Mouse (Mus musculus): ENCODE measurements around the gene Eif4a3. TPM values are rescaled to one million over a fixed set of nuclear protein-coding genes. Genes with fewer than 3 reads are reported as not detected.
"Not testable (repeated sequence)": the region's sequence is repeated elsewhere in the genome, so short reads cannot be mapped to it uniquely, and the experiment has no call there.

Eif4a3 gene
- polyA plus RNA-seq, 1 experiment from 2014 or later = 257 TPM

DNA sequence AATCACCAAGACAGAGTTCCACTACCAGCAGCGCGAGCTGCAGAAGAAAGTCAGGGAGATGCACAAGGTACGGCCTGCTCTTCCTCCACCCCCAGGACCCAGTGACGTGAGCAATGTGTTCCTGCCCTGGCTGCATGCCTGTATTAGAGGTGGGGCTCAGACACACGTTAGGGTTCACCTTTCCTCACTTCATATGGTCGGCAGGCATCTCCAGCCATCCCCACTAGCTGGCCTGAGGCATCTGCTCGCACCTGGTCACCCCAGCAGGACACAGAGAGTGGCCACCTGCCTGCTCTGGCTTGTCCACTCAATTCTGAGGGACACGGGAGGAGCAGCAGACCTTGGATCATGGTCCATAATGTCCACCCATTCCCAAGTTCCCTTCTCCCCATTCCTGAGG is 39.9 kb downstream of the Eif4a3 start:
- Histone ChIP-seq H3K27me3 (ENCODE audit: control insufficient read depth, insufficient read depth, low read length) (no peaks in the 10 kb centered on the region), H3K36me3 (ENCODE audit: control insufficient read depth, insufficient read depth, low read length) (peaks cover 9% of the 10 kb centered on the region; the same call in 1 of the 2 replicates), H3K9me3 (ENCODE audit: control insufficient read depth, low read length) (no peaks in the 10 kb centered on the region), H3K4me2 (ENCODE audit: low read length) (no peak overlapping the region), H3K9ac (replicated peaks; ENCODE audit: low read length) (no peak overlapping the region), H3K4me1 (ENCODE audit: control insufficient read depth, insufficient read depth, low read length) (no peaks in the 10 kb centered on the region), H3K4me3 (replicated peaks; ENCODE audit: low read depth, low read length) (no peak overlapping the region), H3K27ac (replicated peaks; ENCODE audit: low read depth, low read length) (no peak overlapping the region)
- WGBS = 90% methylated on average over 8 of the region's 8 CpGs
- DNase-seq (no peak), ATAC-seq (ENCODE audit: low FRiP score, low TSS enrichment) (no peak)

DNA sequence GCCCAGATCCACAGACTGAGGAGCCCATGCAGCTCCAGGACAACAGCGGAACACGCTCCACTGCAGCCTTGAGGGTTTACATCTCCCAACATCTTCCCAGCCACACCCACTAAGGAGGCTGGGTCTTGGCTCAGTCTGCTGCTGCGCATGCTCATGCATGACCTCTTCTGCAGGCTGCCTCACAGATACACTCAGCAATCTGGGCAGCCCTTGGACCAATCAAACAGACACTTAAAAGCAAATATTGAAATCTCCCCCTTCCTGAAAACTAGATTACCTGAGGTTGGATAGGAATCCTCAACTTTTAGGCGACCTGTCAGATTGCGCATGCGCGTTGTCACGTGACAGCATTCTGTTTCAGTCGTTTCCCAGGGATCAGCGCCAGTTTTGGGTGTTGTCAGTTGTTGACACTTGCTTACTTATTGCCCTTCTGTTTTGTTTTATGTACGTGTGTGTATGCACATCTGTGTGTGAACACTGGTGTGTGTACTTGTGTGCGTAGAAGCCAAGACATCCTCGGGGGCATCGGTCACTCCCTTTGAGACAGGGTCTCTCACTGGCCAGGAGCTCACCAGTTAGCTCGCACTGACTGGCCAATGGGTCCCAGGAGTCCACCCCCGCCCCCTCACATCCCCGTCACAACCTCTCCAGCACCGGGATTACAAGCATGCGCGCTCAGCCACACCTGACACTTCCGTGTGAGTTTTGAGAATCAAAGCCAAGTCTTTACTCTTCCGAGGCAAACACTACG is 41.1 kb downstream of the Eif4a3 start:
- no peaks in the 10 kb centered on the region for H3K4me1 ChIP-seq (ENCODE audit: control insufficient read depth, insufficient read depth, low read length)
- H3K27ac ChIP-seq (replicated peaks; ENCODE audit: low read depth, low read length) = 0 out of 2 replicates have a peak overlapping the region, but pooled peaks have one; percentile 3
- H3K27me3 ChIP-seq (ENCODE audit: control insufficient read depth, insufficient read depth, low read length) = no peaks in the 10 kb centered on the region
- H3K4me3 ChIP-seq (replicated peaks; ENCODE audit: low read depth, low read length) = peak overlapping the region; percentile 18; the same call in 1 of the 2 replicates
- DNase-seq (peak; percentile 74), ATAC-seq (ENCODE audit: low FRiP score, low TSS enrichment) (no peak)
- no peaks in the 10 kb centered on the region for H3K9me3 ChIP-seq (ENCODE audit: control insufficient read depth, low read length)
- peak overlapping the region; percentile 48 for H3K4me2 ChIP-seq (ENCODE audit: low read length)
- peak overlapping the region; percentile 9; the same call in 1 of the 2 replicates for H3K9ac ChIP-seq (replicated peaks; ENCODE audit: low read length)
- peaks cover 4% of the 10 kb centered on the region; the same call in 1 of the 2 replicates for H3K36me3 ChIP-seq (ENCODE audit: control insufficient read depth, insufficient read depth, low read length)
- 67% methylated on average over 23 of the region's 23 CpGs for WGBS

DNA sequence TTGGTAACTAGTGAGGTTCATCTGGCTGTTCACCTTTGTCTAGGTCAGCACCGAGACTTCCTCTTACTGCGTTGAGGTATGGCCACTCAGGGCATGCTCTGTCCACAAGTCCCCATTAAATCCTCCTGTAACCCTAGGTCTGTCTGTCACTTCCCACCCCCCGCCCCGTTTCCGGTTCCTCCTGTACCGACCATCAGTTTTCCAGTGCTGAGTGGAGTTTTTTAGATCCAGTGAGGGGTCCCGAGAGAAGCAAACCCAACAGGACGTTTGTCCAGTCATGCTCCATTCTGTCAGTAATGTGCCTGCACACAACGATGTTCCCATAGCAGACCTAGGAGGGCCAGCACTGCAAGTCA is 41.7 kb downstream of the Eif4a3 start:
- Histone ChIP-seq H3K4me1 (ENCODE audit: control insufficient read depth, insufficient read depth, low read length) (no peaks in the 10 kb centered on the region), H3K27me3 (ENCODE audit: control insufficient read depth, insufficient read depth, low read length) (no peaks in the 10 kb centered on the region), H3K4me3 (replicated peaks; ENCODE audit: low read depth, low read length) (peak overlapping the region; percentile 18; the same call in 1 of the 2 replicates), H3K36me3 (ENCODE audit: control insufficient read depth, insufficient read depth, low read length) (peaks cover 4% of the 10 kb centered on the region; the same call in 1 of the 2 replicates), H3K9me3 (ENCODE audit: control insufficient read depth, low read length) (no peaks in the 10 kb centered on the region), H3K4me2 (ENCODE audit: low read length) (peak overlapping the region; percentile 48), H3K27ac (replicated peaks; ENCODE audit: low read depth, low read length) (no peak overlapping the region), H3K9ac (replicated peaks; ENCODE audit: low read length) (no peak overlapping the region; the same call in 1 of the 2 replicates)
- ATAC-seq (ENCODE audit: low FRiP score, low TSS enrichment) (no peak), DNase-seq (no peak)
- WGBS = 72% methylated on average over 9 of the region's 9 CpGs

GRCm38 (mm10) chr11:119256557-119256956 is 43.3 kb downstream of the Eif4a3 start:
- H3K9me3 ChIP-seq (ENCODE audit: control insufficient read depth, low read length); H3K4me1 ChIP-seq (ENCODE audit: control insufficient read depth, insufficient read depth, low read length); H3K4me2 ChIP-seq (ENCODE audit: low read length); ATAC-seq (ENCODE audit: low FRiP score, low TSS enrichment); H3K4me3 ChIP-seq (replicated peaks; ENCODE audit: low read depth, low read length); H3K36me3 ChIP-seq (ENCODE audit: control insufficient read depth, insufficient read depth, low read length); H3K27ac ChIP-seq (replicated peaks; ENCODE audit: low read depth, low read length); H3K9ac ChIP-seq (replicated peaks; ENCODE audit: low read length); H3K27me3 ChIP-seq (ENCODE audit: control insufficient read depth, insufficient read depth, low read length); DNase-seq: not testable (repeated sequence)
- 89% methylated on average over 5 of the region's 5 CpGs for WGBS

DNA sequence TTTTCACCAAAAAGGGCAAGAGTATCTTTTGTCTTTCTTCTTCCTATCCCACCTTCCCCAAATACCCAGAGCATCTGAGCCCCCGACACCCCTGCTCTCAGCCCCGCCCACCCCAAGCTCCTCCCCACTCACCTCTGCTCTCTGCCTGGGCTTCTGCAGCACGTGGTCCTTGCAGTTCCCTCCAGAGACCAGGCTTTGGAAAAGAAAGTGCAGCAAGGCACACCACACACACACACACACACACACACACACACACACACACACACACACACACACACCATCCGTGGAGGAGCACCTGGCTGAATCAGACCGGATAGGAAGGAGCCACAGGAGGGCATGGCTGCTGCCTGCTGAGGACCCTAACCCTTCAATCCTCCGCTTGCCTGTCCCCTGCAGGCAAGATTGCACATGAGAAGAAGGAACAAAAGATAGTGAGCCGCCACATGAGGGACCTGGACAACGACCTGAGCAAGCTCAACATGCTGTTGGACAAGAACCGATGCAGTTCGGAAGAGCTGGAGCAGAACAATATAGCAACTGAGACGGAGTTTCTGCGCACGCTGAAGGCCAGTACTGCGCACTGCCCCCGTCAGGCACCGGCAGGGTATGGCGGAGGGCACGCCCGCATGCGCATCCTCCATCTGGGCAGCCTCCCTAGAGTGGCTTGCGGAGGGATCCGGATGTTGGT is 46.9 kb downstream of the Eif4a3 start:
- Histone ChIP-seq H3K4me2 (ENCODE audit: low read length) (peak overlapping the region; percentile 43), H3K27me3 (ENCODE audit: control insufficient read depth, insufficient read depth, low read length) (no peaks in the 10 kb centered on the region), H3K9me3 (ENCODE audit: control insufficient read depth, low read length) (no peaks in the 10 kb centered on the region), H3K4me3 (replicated peaks; ENCODE audit: low read depth, low read length) (no peak overlapping the region), H3K27ac (replicated peaks; ENCODE audit: low read depth, low read length) (peak overlapping the region; percentile 27; the same call in 1 of the 2 replicates), H3K9ac (replicated peaks; ENCODE audit: low read length) (no peak overlapping the region), H3K4me1 (ENCODE audit: control insufficient read depth, insufficient read depth, low read length) (peaks cover 10% of the 10 kb centered on the region), H3K36me3 (ENCODE audit: control insufficient read depth, insufficient read depth, low read length) (no peaks in the 10 kb centered on the region)
- DNase-seq = peak; percentile 79
- 8% methylated on average over 22 of the region's 22 CpGs for WGBS
- ATAC-seq (ENCODE audit: low FRiP score, low TSS enrichment) = peak; percentile 64; the same call in 1 of the 2 replicates

DNA sequence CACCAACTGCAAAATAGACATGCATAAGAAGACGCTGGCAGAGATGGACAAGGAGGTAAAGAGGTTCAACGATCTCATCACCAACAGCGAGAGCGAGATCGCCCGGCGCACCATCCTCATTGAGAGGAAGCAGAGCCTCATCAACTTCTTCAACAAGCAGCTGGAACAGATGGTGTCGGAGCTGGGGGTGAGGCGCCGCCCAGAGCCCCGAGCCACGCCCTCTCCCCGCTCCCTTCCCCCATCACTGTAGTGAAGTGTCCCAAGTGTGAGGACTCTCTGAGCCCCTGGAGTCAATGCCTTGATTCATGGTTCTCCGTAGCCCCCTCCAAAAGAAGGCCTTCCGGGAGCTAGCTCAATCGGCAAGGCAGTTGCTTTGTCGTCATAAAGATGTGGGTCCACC is 48.9 kb downstream of the Eif4a3 start:
- DNase-seq (no peak), ATAC-seq (ENCODE audit: low FRiP score, low TSS enrichment) (no peak)
- no peak overlapping the region for H3K27ac ChIP-seq (replicated peaks; ENCODE audit: low read depth, low read length)
- H3K36me3 ChIP-seq (ENCODE audit: control insufficient read depth, insufficient read depth, low read length) = peaks cover 1% of the 10 kb centered on the region; the same call in 1 of the 2 replicates
- H3K4me1 ChIP-seq (ENCODE audit: control insufficient read depth, insufficient read depth, low read length) = peaks cover 10% of the 10 kb centered on the region
- no peaks in the 10 kb centered on the region for H3K27me3 ChIP-seq (ENCODE audit: control insufficient read depth, insufficient read depth, low read length)
- H3K9ac ChIP-seq (replicated peaks; ENCODE audit: low read length) = no peak overlapping the region
- H3K4me3 ChIP-seq (replicated peaks; ENCODE audit: low read depth, low read length) = no peak overlapping the region
- H3K9me3 ChIP-seq (ENCODE audit: control insufficient read depth, low read length) = no peaks in the 10 kb centered on the region
- WGBS = 77% methylated on average over 17 of the region's 17 CpGs
- no peak overlapping the region for H3K4me2 ChIP-seq (ENCODE audit: low read length)

DNA sequence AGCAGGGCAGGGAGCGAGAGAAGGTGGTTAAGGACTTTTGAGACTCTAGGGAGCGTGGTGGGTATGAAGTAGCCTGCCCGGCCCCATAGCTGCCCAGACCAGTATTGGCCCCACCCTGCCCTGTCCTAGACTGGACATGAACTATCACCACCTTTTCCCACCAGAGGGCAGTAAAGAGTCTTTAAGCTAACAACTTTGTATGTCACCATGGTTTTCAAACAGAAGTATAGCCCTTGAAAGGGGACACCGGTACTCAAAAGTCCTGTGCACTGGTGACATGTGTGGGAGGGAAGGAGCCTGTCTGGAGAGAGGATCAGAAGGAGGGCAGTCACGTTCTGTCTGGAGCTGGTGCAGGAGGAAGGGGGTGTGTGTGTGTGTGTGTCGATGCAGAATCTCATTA is 50.9 kb downstream of the Eif4a3 start:
- no peak overlapping the region for H3K4me2 ChIP-seq (ENCODE audit: low read length)
- H3K9ac ChIP-seq (replicated peaks; ENCODE audit: low read length) = no peak overlapping the region
- ATAC-seq (ENCODE audit: low FRiP score, low TSS enrichment) (no peak; the same call in 1 of the 2 replicates), DNase-seq (peak; percentile 87)
- no peak overlapping the region for H3K27ac ChIP-seq (replicated peaks; ENCODE audit: low read depth, low read length)
- H3K27me3 ChIP-seq (ENCODE audit: control insufficient read depth, insufficient read depth, low read length) = no peaks in the 10 kb centered on the region
- no peak overlapping the region for H3K4me3 ChIP-seq (replicated peaks; ENCODE audit: low read depth, low read length)
- H3K36me3 ChIP-seq (ENCODE audit: control insufficient read depth, insufficient read depth, low read length) = peaks cover 4% of the 10 kb centered on the region; the same call in 1 of the 2 replicates
- 36% methylated on average over 6 of the region's 6 CpGs for WGBS
- no peaks in the 10 kb centered on the region for H3K9me3 ChIP-seq (ENCODE audit: control insufficient read depth, low read length)
- peaks cover 10% of the 10 kb centered on the region for H3K4me1 ChIP-seq (ENCODE audit: control insufficient read depth, insufficient read depth, low read length)

DNA sequence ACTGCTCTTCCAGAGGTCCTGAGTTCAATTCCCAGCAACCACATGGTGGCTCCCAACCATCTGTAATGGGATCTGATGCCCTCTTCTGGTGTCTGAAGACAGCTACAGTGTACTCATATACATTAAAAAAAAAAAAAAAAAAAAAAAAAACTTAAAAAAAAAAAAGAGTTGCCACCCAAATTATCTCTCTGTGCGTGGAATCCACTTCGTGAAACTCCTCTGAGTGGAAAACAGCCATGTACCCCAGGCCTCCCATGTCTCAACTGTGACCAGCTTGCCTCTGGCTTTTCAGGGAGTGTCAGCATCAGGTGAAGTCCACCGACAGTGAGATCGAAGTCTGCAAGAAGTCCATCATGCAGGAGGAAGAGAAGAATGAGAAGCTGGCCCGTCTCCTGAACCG is 54.3 kb downstream of the Eif4a3 start:
- not testable (repeated sequence) for DNase-seq; H3K9me3 ChIP-seq (ENCODE audit: control insufficient read depth, low read length); H3K9ac ChIP-seq (replicated peaks; ENCODE audit: low read length); ATAC-seq (ENCODE audit: low FRiP score, low TSS enrichment); H3K27ac ChIP-seq (replicated peaks; ENCODE audit: low read depth, low read length); H3K27me3 ChIP-seq (ENCODE audit: control insufficient read depth, insufficient read depth, low read length); H3K4me1 ChIP-seq (ENCODE audit: control insufficient read depth, insufficient read depth, low read length); H3K4me3 ChIP-seq (replicated peaks; ENCODE audit: low read depth, low read length); H3K4me2 ChIP-seq (ENCODE audit: low read length)
- H3K36me3 ChIP-seq (ENCODE audit: control insufficient read depth, insufficient read depth, low read length) = peaks cover 18% of the 10 kb centered on the region
- WGBS = 97% methylated on average over 6 of the region's 6 CpGs
